Mouse (Mus musculus): ENCODE results near the gene Zfp598. TPM values are rescaled to one million over a fixed set of nuclear protein-coding genes. Genes with fewer than 3 reads are reported as not detected.
A peak's percentile ranks its signal among the peaks of the same experiment; 100 is the strongest.

Zfp598 gene
- not detected in 2 replicates for polyA plus RNA-seq (2012; ENCODE audit: insufficient read depth, insufficient read length, low replicate concordance, missing spikeins)

DNA sequence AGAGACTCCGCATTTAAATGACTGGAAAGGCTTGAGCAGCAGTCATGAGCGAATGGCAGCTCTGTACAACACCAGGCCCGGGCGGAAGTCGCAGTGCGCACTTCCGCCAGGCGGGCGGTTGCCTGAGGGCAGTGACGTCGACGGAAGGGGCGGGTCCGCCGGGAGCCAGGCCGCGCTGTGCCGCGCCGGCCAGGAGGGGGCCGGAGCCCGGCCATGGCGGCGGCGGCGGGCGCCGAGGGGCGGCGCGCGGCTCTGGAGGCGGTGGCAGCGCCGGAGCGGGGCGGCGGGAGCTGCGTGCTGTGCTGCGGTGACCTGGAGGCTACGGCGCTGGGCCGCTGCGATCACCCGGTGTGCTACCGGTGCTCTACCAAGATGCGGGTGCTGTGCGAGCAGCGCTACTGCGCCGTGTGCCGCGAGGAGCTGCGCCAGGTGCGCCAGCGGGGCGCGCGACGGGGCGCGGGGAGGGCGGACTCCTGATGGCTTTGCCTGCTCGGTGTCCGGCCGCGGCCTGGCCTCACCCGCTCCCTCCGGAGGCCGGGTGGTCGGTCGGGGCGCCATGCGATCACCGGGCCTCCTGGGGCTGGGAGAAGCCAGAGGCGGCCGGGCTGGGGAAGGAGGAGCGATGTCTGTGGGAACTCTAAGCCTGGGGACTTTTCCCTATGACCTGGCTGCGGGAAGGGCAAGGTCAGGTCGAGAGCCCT is at the start of gene Zfp598:
Zfp598 (plus strand) TSS at position 143 of the 701 bp plus-strand sequence.
- peak within 1 kb of the TSS; percentile 81 for H3K4me3 ChIP-seq (ENCODE audit: insufficient read depth, low read depth, low read length)
- peaks cover 23% of the 10 kb centered on the region for H3K4me1 ChIP-seq (ENCODE audit: control insufficient read depth, insufficient read depth, low read length)
- TF ChIP-seq POLR2A (IDR thresholded peaks at IDR 0.05; ENCODE audit: insufficient read depth, low read depth, low read length) (peak; percentile 97), CTCF (IDR thresholded peaks at IDR 0.05; ENCODE audit: insufficient read depth, low read depth, low read length) (no peak)
- under 1% methylated on average over 71 of the region's 80 CpGs for WGBS
- H3K27ac ChIP-seq (ENCODE audit: insufficient read depth, low read depth, low read length) = peak within 1 kb of the TSS; percentile 43

DNA sequence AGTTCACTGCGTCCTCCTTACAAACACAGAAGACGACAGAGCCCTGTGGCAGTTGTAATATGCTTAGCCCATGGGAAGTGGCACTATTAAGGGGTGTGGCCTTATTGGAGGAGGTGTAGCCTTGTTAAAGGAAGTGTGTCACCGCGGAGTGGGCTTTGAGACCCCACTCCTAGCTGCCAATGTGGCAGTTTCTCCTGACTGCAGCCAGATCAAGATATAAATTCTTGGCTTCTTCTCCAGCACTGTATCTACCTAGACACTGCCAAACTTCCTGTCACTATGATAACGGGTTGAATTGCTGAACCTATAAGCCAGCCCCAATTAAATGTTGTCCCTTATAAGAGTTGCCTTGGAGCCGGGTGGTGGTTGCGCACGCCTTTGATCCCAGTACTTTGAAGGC is 44.0 kb upstream of the Zfp598 start:
- H3K4me1 ChIP-seq (ENCODE audit: control insufficient read depth, insufficient read depth, low read length) = peaks cover 3% of the 10 kb centered on the region; the same call in 1 of the 2 replicates
- no peak for TF ChIP-seq POLR2A (IDR thresholded peaks at IDR 0.05; ENCODE audit: insufficient read depth, low read depth, low read length)
- TF ChIP-seq CTCF (IDR thresholded peaks at IDR 0.05; ENCODE audit: insufficient read depth, low read depth, low read length) = no peak
- H3K27ac ChIP-seq (ENCODE audit: insufficient read depth, low read depth, low read length) = no peak overlapping the region
- 94% methylated on average over 8 of the region's 8 CpGs for WGBS
- no peak overlapping the region for H3K4me3 ChIP-seq (ENCODE audit: insufficient read depth, low read depth, low read length)

DNA sequence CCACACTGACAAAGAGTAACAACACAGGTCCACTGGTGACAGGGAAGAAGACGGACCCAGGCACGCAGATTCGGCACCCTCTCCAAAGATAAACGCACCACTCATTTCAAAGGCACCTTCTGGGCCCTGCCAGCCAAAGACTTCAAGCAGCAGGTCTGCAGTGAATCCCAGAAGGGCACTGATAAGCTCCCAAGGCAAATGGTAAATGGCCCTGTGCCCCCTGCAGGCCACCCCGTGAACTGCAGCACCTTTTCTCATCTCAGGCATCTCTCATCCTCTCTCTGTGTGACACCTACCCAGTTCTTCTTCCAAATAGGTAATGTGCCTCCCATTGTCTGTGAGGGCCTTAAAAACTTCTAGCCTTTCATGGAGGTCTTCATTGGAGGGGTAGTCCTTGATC is 40.8 kb upstream of the Zfp598 start:
- WGBS = 52% methylated on average over 5 of the region's 5 CpGs

DNA sequence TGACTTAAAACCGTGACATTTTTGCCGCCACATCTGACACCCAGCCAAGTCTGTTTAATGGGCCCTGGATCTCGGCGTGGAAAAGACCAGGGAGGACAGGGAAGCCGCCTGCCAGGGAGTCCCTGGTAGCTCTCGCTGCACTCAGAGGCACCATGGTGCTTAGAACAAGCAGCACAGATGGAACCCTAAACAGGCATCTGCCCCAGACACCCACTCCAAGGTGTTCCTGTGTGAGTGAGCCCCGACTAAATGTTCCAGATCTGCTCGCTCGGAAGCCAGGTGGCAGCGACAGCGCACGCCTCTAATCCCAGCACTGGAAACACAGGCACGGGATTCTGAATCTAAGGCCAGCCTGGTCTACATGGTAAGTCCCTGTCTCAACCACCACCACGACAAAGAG is 39.4 kb upstream of the Zfp598 start:
- TF ChIP-seq POLR2A (IDR thresholded peaks at IDR 0.05; ENCODE audit: insufficient read depth, low read depth, low read length) (no peak), CTCF (IDR thresholded peaks at IDR 0.05; ENCODE audit: insufficient read depth, low read depth, low read length) (no peak)
- no peak overlapping the region for H3K27ac ChIP-seq (ENCODE audit: insufficient read depth, low read depth, low read length)
- H3K4me1 ChIP-seq (ENCODE audit: control insufficient read depth, insufficient read depth, low read length) = peaks cover 17% of the 10 kb centered on the region
- H3K4me3 ChIP-seq (ENCODE audit: insufficient read depth, low read depth, low read length) = no peak overlapping the region
- WGBS = 80% methylated on average over 14 of the region's 14 CpGs

More for the DNA sequence above, 40.8 kb upstream of the Zfp598 start:
- H3K4me1 ChIP-seq (ENCODE audit: control insufficient read depth, insufficient read depth, low read length) = peaks cover 9% of the 10 kb centered on the region
- no peak overlapping the region for H3K4me3 ChIP-seq (ENCODE audit: insufficient read depth, low read depth, low read length)
- peak; percentile 78; the same call in 1 of the 2 replicates for TF ChIP-seq CTCF (IDR thresholded peaks at IDR 0.05; ENCODE audit: insufficient read depth, low read depth, low read length)
- TF ChIP-seq POLR2A (IDR thresholded peaks at IDR 0.05; ENCODE audit: insufficient read depth, low read depth, low read length) = no peak
- no peak overlapping the region for H3K27ac ChIP-seq (ENCODE audit: insufficient read depth, low read depth, low read length)

DNA sequence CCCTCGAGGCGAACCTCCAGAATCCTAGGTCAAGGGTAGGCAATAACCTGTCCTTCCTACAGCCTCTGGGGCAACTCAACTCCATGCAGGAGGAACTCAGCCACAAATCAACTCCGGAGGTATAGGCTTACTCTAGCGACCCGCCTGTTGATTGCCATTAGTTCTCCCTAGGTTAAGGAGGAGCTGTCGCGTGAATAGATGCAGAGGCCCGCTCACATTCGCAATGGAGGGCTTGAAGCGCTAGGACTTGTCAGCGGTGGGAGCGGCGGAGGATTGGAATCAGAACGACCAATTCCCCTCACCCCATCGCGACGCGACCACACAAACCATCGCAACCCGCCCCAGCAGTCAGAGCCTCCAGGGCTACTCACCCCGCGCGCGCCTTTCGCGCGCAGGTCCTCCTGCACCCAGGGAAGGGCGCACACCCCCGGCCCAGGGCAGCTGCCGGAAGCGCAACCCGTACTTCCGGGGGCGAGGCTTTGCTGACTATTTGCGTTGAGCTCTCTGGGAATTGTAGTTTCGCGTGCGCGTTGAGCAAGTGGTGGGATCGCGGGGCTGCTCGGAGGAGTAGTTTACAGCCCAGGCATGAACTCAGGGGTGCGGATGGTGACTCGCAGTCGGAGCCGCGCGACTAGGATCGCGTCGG is 37.2 kb upstream of the Zfp598 start, which contains the start of the genes Tsc2 and Nthl1:
Tsc2 (minus strand) TSS at position 464 of the 646 bp plus-strand sequence.
Nthl1 (plus strand) TSS at position 514 of the 646 bp plus-strand sequence.
- 2% methylated on average over 51 of the region's 51 CpGs for WGBS
- Histone ChIP-seq H3K4me3 (ENCODE audit: insufficient read depth, low read depth, low read length) (peak within 1 kb of the TSS; percentile 59), H3K4me1 (ENCODE audit: control insufficient read depth, insufficient read depth, low read length) (peaks cover 33% of the 10 kb centered on the region), H3K27ac (ENCODE audit: insufficient read depth, low read depth, low read length) (peak within 1 kb of the TSS; percentile 12)
- TF ChIP-seq POLR2A (IDR thresholded peaks at IDR 0.05; ENCODE audit: insufficient read depth, low read depth, low read length) (peak; percentile 60), CTCF (IDR thresholded peaks at IDR 0.05; ENCODE audit: insufficient read depth, low read depth, low read length) (no peak)

DNA sequence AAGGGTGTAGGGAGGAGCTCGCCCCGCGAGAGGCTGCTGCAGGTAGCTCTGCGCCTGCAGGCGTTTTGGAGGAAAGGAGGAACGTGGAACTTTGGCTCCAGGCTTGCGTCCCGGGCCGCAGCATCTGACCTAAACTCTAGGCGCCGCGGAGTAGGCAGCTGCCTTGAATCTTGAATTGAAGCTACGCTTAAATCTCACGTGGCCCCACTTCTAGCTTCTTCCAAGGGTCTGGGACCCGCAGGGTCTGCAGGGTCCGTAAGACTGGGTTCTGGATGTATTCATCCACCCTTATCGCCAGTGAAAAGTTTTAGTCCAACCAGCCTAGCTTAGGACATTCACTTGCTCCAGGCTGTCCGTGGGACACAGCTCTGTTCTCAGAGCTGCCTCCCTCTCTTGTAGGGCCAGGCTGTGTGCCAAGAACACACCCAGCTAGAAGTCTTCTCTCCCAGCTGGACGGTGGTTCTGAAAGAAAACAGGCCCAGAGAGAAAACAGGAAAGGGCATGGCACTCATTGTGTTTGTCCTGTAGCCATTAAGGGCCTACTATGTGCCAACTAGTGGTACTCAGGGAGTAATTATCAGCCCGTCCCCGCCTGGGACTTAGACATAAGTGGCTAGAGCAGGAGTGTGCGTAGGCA is 36.6 kb upstream of the Zfp598 start:
- no peak for TF ChIP-seq CTCF (IDR thresholded peaks at IDR 0.05; ENCODE audit: insufficient read depth, low read depth, low read length)
- WGBS = 8% methylated on average over 22 of the region's 22 CpGs
- H3K4me3 ChIP-seq (ENCODE audit: insufficient read depth, low read depth, low read length) = peak overlapping the region; percentile 59
- peak overlapping the region; percentile 12 for H3K27ac ChIP-seq (ENCODE audit: insufficient read depth, low read depth, low read length)
- H3K4me1 ChIP-seq (ENCODE audit: control insufficient read depth, insufficient read depth, low read length) = peaks cover 36% of the 10 kb centered on the region

DNA sequence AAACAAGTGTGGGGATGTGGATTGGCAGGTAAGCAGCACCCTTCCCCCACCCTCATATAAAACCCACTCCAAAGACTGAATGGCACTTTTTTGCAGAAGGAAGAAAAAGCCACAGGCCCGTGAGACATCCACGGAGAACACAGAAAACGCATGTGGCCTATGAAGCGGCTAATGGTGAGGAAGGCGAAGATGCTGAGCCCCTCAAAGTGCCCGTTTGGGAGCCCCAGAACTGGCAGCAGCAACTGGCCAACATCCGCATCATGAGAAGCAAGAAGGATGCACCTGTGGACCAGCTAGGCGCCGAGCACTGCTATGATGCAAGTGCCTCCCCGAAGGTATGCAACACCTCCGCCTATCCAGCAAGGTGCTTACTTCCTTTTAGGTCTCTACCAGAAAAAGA is 35.7 kb upstream of the Zfp598 start:
- no peak for TF ChIP-seq CTCF (IDR thresholded peaks at IDR 0.05; ENCODE audit: insufficient read depth, low read depth, low read length)
- TF ChIP-seq POLR2A (IDR thresholded peaks at IDR 0.05; ENCODE audit: insufficient read depth, low read depth, low read length) = no peak
- WGBS = 96% methylated on average over 11 of the region's 11 CpGs
- Histone ChIP-seq H3K4me1 (ENCODE audit: control insufficient read depth, insufficient read depth, low read length) (peaks cover 41% of the 10 kb centered on the region), H3K4me3 (ENCODE audit: insufficient read depth, low read depth, low read length) (no peak overlapping the region), H3K27ac (ENCODE audit: insufficient read depth, low read depth, low read length) (peak overlapping the region; percentile 12; the same call in 1 of the 2 replicates)

DNA sequence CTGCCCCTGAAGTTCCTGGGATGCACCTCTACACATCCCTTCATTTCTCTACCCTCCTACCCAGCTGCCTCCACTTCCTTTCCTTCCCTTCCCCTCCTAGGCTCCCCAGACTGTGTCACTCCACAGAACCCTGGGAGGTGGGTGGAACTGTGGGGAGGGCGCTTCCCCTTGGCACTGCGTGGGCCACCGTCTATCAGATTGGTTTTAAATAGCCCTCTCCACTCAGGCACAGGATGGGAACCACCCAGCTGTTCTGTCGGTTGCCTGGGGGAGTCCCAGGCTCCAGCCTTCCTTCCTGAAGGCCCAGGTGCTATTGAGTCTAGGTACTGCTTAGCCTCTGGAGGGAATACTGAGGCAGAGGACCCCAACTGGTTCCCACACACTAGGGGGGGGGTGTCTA is 34.5 kb upstream of the Zfp598 start:
- peak overlapping the region; percentile 86 for H3K27ac ChIP-seq (ENCODE audit: insufficient read depth, low read depth, low read length)

More for the DNA sequence above, 34.5 kb upstream of the Zfp598 start:
- WGBS = 34% methylated on average over 4 of the region's 4 CpGs
- no peak overlapping the region for H3K4me3 ChIP-seq (ENCODE audit: insufficient read depth, low read depth, low read length)
- H3K4me1 ChIP-seq (ENCODE audit: control insufficient read depth, insufficient read depth, low read length) = peaks cover 52% of the 10 kb centered on the region
- TF ChIP-seq POLR2A (IDR thresholded peaks at IDR 0.05; ENCODE audit: insufficient read depth, low read depth, low read length) (no peak), CTCF (IDR thresholded peaks at IDR 0.05; ENCODE audit: insufficient read depth, low read depth, low read length) (no peak)

Data from olfactory bulb, adult 2 months (tissue).